ENCODE assay signal across 6 mouse cellular contexts in the genomic region with DNA sequence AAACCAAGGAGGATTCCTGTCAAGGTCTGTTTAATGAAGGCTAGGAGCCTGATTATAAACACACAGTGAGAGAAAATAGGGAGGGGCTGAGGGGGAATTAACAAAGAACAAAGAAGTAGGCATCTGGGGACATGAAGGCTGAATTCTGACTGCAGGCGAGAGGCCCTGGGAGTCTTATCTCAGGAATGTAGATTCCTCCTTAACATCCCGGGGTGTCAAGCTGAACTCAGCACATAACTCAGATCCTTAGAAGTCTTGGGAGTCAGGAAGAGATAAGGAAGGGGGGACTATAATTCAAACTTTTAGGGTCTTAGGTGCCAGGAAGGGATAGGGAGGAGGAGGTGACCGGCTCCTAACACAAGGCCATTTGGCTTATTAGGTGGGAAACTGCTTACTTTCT. TPM values are rescaled to one million over a fixed set of nuclear protein-coding genes. Genes with fewer than 3 reads are reported as not detected.
DNase-seq lines count a peak whose midpoint lies in the region; ATAC-seq lines count a peak whose summit lies in the region.
"Not testable (repeated sequence)": the region's sequence is repeated elsewhere in the genome, so short reads cannot be mapped to it uniquely, and the experiment has no call there.

No protein-coding gene starts in this region.

- not testable (repeated sequence) for H3K4me2 ChIP-seq in heart, embryonic 12.5 days; heart, embryonic 14.5 days (ENCODE audit: low read length); heart, embryonic 16.5 days (ENCODE audit: low read depth, low read length); lung, embryonic 15.5 days

- peaks cover 33% of the 10 kb centered on the region for H3K27me3 ChIP-seq in heart, embryonic 10.5 days (ENCODE audit: insufficient read depth, poor library complexity, severe bottlenecking)
- not testable (repeated sequence) for H3K27me3 ChIP-seq in heart, embryonic 12.5 days (replicated peaks); heart, embryonic 14.5 days (ENCODE audit: control insufficient read depth, insufficient read depth, low read length); heart, embryonic 16.5 days (ENCODE audit: control insufficient read depth, insufficient read depth, low read length); lung, embryonic 15.5 days

- DNase-seq in heart, embryonic 10.5 days (ENCODE audit: low spot score) = not testable (repeated sequence)
- peak; percentile 63 for DNase-seq in testis, postnatal 14 days (ENCODE audit: low spot score)

- peak overlapping the region; percentile 5; the same call in 1 of the 2 replicates for H3K4me3 ChIP-seq in heart, embryonic 10.5 days
- not testable (repeated sequence) for H3K4me3 ChIP-seq in heart, embryonic 12.5 days; heart, embryonic 14.5 days (ENCODE audit: control insufficient read depth in 1 of 2, insufficient read depth in 1 of 2, low read depth in 1 of 2, low read length in 2 of 2); heart, embryonic 16.5 days (ENCODE audit: low read length); lung, embryonic 15.5 days

- H3K27ac ChIP-seq in heart, embryonic 10.5 days = peak overlapping the region; percentile 83
- peak overlapping the region; percentile 70 for H3K27ac ChIP-seq in heart, embryonic 12.5 days (ENCODE audit: poor library complexity, severe bottlenecking)
- H3K27ac ChIP-seq in heart, embryonic 14.5 days (replicated peaks in 1 of 2; ENCODE audit: control insufficient read depth in 1 of 2, insufficient read depth in 1 of 2, low read depth in 2 of 2, low read length in 2 of 2) = peak overlapping the region; percentile 74 to 79
- peak overlapping the region; percentile 73; the same call in 1 of the 2 replicates for H3K27ac ChIP-seq in heart, embryonic 16.5 days (ENCODE audit: low read length)
- H3K27ac ChIP-seq in lung, embryonic 15.5 days = peak overlapping the region; percentile 48; the same call in 1 of the 2 replicates

- H3K9ac ChIP-seq in heart, embryonic 12.5 days; lung, embryonic 15.5 days: not testable (repeated sequence)
- 0 out of 2 replicates have a peak overlapping the region, but pooled peaks have one; percentile 5 for H3K9ac ChIP-seq in heart, embryonic 14.5 days (ENCODE audit: low read length)
- H3K9ac ChIP-seq in heart, embryonic 16.5 days (ENCODE audit: low read length) = peak overlapping the region; percentile 49; the same call in 1 of the 2 replicates

- H3K36me3 ChIP-seq in heart, embryonic 10.5 days; heart, embryonic 12.5 days; heart, embryonic 14.5 days (ENCODE audit: control insufficient read depth, insufficient read depth, low read length); heart, embryonic 16.5 days (ENCODE audit: control insufficient read depth, insufficient read depth); lung, embryonic 15.5 days: not testable (repeated sequence)

- ATAC-seq in heart, embryonic 12.5 days (ENCODE audit: insufficient number of reproducible peaks, low FRiP score); heart, embryonic 14.5 days (ENCODE audit: insufficient number of reproducible peaks, insufficient read depth, low FRiP score, low read depth); heart, embryonic 16.5 days (replicated peaks; ENCODE audit: extremely low read depth, insufficient read depth, low FRiP score); lung, embryonic 15.5 days (ENCODE audit: borderline replicate concordance, extremely low read depth, low FRiP score, low TSS enrichment): not testable (repeated sequence)

- WGBS in heart, embryonic 10.5 days = 4% methylated on average over 3 of the region's 3 CpGs
- WGBS in heart, embryonic 12.5 days = 2% methylated on average over 3 of the region's 3 CpGs
- WGBS in heart, embryonic 14.5 days = 0% methylated on average over 3 of the region's 3 CpGs
- WGBS in heart, embryonic 16.5 days = 11% methylated on average over 3 of the region's 3 CpGs
- 12% methylated on average over 3 of the region's 3 CpGs for WGBS in lung, embryonic 15.5 days

- not testable (repeated sequence) for H3K9me3 ChIP-seq in heart, embryonic 10.5 days; heart, embryonic 12.5 days (replicated peaks); heart, embryonic 14.5 days (ENCODE audit: control insufficient read depth, low read length); heart, embryonic 16.5 days (replicated peaks; ENCODE audit: control insufficient read depth, low read length); lung, embryonic 15.5 days

- peaks cover 56% of the 10 kb centered on the region for H3K4me1 ChIP-seq in heart, embryonic 10.5 days
- H3K4me1 ChIP-seq in heart, embryonic 12.5 days (replicated peaks) = peaks cover 44% of the 10 kb centered on the region
- H3K4me1 ChIP-seq in heart, embryonic 14.5 days (ENCODE audit: control insufficient read depth in 2 of 2, insufficient read depth in 2 of 2, low read length in 2 of 2) = peaks cover 29 to 31% of the 10 kb centered on the region in 2 experiments
- H3K4me1 ChIP-seq in heart, embryonic 16.5 days (ENCODE audit: control insufficient read depth, insufficient read depth, low read length) = peaks cover 35% of the 10 kb centered on the region
- peaks cover 29% of the 10 kb centered on the region for H3K4me1 ChIP-seq in lung, embryonic 15.5 days

RNA-seq across cellular contexts. Expression of gene Rnf213, which starts 5.6 kb away (rescaled TPM):
- 7.5 and 9.5 TPM in 2 replicates for polyA plus RNA-seq in heart, embryonic 10.5 days (2016; fragmentation: Nextera tagmentation; extraction: Ambion mirVana)
- polyA plus RNA-seq in heart, embryonic 12.5 days (2016; fragmentation: Nextera tagmentation; extraction: Ambion mirVana) = 8.0 and 8.5 TPM in 2 replicates
- 12.0 and 12.4 TPM in 2 replicates for polyA plus RNA-seq in heart, embryonic 14.5 days (2014; fragmentation: Nextera tagmentation; extraction: Ambion mirVana)
- polyA plus RNA-seq in heart, embryonic 16.5 days (2015; fragmentation: Nextera tagmentation; extraction: Ambion mirVana) = 6.7 and 7.6 TPM in 2 replicates
- polyA plus RNA-seq in lung, embryonic 15.5 days (2015; fragmentation: Nextera tagmentation; extraction: Ambion mirVana) = 7.0 and 7.6 TPM in 2 replicates

RNA-seq across cellular contexts. Expression of gene Slc26a11, which starts 31.9 kb away (rescaled TPM):
- polyA plus RNA-seq in heart, embryonic 10.5 days (2016; fragmentation: Nextera tagmentation; extraction: Ambion mirVana) = 10.8 and 11.2 TPM in 2 replicates
- 9.8 and 10.8 TPM in 2 replicates for polyA plus RNA-seq in heart, embryonic 12.5 days (2016; fragmentation: Nextera tagmentation; extraction: Ambion mirVana)
- 10.5 and 11.0 TPM in 2 replicates for polyA plus RNA-seq in heart, embryonic 14.5 days (2014; fragmentation: Nextera tagmentation; extraction: Ambion mirVana)
- 10.2 TPM in 2 replicates for polyA plus RNA-seq in heart, embryonic 16.5 days (2015; fragmentation: Nextera tagmentation; extraction: Ambion mirVana)
- 9.5 and 12.3 TPM in 2 replicates for polyA plus RNA-seq in lung, embryonic 15.5 days (2015; fragmentation: Nextera tagmentation; extraction: Ambion mirVana)

RNA-seq across cellular contexts. Expression of gene Sgsh, which starts 31.9 kb away (rescaled TPM):
- polyA plus RNA-seq in heart, embryonic 10.5 days (2016; fragmentation: Nextera tagmentation; extraction: Ambion mirVana) = 7.1 and 7.9 TPM in 2 replicates
- polyA plus RNA-seq in heart, embryonic 12.5 days (2016; fragmentation: Nextera tagmentation; extraction: Ambion mirVana) = 7.3 and 7.5 TPM in 2 replicates
- polyA plus RNA-seq in heart, embryonic 14.5 days (2014; fragmentation: Nextera tagmentation; extraction: Ambion mirVana) = 6.9 and 7.4 TPM in 2 replicates
- polyA plus RNA-seq in heart, embryonic 16.5 days (2015; fragmentation: Nextera tagmentation; extraction: Ambion mirVana) = 4.7 and 6.1 TPM in 2 replicates
- 7.6 and 8.7 TPM in 2 replicates for polyA plus RNA-seq in lung, embryonic 15.5 days (2015; fragmentation: Nextera tagmentation; extraction: Ambion mirVana)
